Mouse (Mus musculus): ENCODE data around the gene Nrxn3.

DNA sequence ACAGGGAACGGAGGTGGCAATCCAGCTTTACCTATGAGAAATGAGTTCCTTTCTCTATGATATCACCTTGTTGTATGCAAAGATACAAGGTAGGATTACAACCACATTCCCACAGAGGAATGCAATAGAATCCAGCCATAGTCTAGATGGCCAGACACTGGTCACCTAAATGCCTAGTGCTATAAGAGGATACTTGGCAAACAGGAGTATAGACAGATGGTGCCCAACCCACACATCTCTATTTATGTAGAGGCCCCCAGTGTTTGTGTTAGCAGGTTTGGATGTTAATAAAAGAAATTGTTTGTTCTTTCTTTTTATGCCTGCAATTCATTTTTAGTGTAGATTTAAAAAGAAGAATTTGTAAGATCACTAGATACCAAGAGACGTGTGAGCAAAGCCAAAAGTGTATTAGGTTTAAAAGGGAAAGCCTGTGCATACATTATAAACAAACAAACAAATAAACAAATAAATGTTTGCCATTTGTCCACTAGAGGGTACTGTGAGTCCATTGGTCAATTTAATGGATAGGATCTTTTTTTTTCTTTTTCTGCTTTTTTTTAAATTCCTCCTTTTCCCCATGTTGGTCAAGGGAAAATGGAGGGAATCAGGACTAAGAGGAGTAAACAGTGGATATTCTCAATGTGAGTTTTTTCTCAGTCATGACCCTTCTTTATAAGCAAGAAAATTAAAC, 832.2 kb downstream of the Nrxn3 start:
- TF ChIP-seq CTCF (IDR thresholded peaks at IDR 0.05; ENCODE audit: borderline replicate concordance, insufficient read depth, low read length), result no peak
- TF ChIP-seq POLR2A (IDR thresholded peaks at IDR 0.05; ENCODE audit: low read depth, low read length), result no peak
